Mouse (Mus musculus) spleen, postnatal 14 days (tissue): ENCODE results near the gene Gm17622.

Experiments used
- DNase-seq, 2 experiments: peaks; one replicate each; pipeline ENCODE4 v3.0.0; 2021 to 2022; ENCODE audit warnings: low spot score in 2 of 2

The Gm17622 gene

DNA sequence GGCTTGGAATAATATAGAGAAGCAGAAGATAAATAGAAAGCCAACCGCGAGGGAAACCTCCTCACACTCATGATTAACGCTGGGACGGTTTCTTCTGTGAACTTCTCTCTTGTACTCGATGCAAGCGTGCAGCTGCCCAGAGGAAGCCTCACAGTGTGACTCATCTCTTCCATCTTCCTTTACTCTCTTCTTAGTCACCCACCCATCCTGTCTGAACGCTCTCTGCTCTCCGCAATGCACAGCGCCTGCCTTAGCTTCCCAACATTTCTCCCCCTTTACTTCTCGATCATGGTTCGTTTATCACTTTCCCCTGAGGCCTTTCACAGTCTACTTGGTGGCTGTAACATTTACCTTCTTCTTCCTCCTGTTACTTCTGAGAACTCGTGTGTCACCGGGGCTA, 20.1 kb downstream of the Gm17622 start:
- DNase-seq = no peak

DNA sequence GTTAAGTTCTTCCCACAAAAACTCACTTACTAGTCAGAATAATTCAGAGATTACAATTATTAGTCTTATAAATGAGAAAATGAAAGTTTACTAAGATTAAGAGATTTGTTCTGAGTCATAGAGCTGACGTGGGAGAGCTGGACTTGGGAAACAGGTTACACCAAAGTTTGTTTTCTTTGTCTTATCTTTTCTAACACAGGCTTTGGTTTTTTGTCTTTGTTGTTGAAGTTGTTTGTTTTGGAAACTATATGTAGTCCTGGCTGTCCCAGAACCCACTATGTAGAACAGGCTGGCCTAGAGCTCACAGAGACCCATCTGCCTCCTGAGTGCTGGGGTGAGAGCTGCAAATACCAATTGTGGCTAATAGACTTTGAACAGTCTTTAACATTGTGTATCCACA, 20.7 kb downstream of the Gm17622 start:
- DNase-seq = no peak

DNA sequence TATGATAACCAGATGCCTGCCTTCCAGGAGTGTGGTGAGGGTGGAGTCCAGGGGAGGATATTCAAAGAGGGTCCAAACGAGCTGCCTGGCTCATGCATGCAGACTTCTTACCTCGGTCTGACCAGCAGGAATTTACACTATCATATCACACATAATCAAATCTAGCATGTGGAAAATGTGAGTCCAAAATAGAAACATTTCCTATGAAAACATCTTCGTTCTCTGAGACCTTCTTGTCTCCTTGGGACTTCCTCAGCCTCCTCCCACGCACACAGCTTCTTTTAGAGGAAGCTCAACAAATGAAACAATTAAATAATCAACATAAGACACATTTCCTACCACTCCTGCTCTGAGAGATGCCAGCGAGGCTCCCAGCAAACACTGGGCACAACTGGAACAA, 21.4 kb downstream of the Gm17622 start:
- no peak for DNase-seq

DNA sequence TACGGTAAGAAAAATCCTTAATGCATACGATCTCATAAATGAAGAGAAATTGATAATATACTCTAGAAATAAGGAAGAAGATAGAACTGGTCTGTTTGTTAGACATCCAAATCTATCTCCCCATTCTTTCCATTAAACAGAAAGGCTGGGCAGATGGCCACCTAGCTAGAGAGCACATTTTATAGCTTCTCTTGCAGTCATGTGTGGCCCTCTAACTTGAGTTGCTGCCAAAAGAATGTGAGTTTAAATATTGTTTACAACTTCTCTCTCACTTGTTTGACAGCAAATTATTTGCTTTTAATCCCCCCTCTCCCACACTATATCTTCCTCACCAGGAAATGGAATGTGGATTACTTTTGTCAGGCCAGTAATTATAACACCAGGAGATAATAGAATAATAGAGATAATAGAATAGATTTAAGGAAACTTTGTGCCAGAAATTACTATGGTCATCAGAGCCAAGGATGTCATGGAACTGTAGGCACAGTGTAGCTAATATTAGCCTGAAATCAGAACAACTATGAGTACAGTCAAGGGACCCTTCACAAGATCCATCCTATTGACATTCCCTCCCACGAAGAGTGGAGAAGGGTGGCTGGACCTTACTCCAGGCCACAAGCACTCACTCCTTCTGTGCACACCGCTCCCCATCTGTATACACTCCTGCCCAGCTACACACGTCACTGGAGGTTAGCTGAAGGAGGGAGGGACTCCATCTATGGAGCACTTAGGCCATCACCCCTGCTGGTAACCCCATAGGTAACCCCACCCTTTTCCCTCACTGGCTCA, 23.8 kb downstream of the Gm17622 start:
- DNase-seq = no peak

DNA sequence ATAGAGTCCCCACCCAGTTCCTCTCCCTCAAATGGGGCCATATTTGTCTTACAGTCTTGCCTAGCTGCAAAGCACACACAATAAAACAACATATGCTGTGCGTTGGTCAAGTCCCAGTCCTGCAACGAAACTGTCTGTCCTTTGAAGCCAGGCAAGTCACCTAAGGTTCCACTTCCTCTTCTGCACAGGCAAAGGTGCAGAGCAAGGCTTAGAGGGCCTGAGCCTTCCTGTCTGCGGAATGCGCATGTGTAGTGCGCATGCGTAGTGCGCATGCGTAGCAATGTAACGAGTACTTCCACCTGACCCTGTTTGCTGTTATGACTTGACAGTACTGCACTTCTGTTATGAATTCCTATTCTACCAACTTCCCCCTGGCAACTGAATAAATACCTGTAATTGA, 25.7 kb downstream of the Gm17622 start:
- no peak for DNase-seq

DNA sequence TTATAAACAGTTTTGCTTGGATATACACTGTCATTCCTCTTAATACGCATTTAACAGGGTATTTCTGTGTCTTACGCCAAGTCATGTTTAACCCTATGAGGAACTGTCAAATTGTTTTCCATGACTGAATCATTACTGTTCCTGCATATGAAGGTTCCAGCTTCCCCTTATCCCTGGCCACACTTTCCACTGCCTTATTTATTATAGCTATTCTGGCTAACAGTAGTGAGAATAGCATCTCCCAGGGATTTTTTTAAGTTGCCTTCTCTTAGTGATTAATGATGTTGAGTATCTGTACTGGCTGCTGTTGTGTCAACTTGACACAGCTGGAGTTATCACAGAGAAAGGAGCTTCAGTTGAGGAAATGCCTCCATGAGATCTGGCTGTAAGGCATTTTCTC, 26.8 kb downstream of the Gm17622 start:
- no peak for DNase-seq

DNA sequence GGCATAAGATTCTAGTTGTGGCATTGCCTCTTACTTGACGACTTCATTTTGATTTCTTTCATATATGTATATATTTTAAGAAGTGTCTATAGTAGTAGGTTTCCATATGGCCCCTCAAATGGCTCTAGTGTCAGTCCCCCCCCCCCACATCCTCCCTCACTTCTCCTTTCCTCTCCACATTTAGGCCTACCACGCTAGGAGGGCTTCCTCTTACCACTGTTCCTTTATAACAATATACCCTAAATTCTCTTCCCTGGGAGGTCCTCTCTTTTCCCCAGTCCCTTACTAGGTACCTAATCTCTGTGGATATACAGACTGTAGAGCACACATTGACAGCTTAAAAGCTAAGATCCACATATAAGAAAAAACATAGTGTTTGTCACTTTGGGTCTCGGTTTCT, 30.8 kb downstream of the Gm17622 start:
- DNase-seq = no peak

DNA sequence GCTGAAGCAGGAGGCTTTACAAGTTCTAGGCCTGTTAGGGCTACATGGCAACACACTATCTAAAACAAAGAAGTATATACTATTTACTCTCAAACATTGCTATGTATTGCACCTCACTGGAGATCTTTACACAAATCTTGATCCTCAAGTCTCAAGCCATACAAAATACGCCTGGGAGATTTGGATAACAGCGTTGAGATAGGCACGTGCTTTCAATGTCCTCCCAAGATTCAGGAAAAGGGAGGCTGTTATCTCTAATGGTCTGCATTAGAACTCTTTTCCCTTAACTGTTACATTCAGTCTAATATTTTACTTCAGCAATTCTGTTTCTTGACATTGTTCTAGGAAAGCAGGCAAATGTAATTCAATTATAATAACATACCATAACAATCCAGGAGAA, 36.5 kb downstream of the Gm17622 start:
- no peak for DNase-seq

DNA sequence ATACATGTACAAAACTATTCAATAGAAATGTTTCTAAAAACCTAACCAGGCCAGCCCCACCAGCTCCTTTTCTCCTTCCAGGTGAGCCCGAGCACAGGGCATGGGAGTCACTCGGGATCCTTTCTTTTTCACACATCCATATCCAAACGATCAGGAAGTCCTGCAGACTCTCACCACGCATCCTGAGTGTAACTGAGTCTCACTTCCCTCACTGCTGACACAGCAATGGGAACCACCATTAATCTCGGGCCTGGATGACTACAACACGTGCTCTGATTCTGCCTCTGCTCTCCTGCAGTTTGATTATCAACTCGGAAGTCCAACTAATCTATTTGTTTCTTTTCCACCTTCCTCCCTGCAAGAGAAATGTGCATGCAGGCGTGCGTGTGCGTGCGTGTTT, 37.3 kb downstream of the Gm17622 start:
- no peak for DNase-seq

DNA sequence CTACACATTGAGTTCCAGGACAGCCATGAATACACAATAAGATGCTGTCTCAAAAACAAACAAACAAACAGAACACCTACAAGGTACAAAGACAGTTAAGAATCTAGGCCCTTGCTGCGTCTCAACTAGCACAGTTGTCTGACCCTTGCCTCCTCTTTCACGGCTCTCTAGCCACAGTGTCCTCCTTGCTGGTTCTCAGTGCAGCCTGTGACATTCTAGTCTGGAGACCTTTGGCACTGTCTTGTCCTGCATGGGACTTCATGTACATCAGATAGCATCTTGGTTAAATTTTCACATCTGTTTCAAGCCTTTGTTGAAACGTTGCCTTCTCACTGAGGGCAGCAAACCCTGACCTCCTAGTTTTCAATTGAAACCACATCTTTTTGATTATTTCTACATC, 38.2 kb downstream of the Gm17622 start:
- DNase-seq = no peak

DNA sequence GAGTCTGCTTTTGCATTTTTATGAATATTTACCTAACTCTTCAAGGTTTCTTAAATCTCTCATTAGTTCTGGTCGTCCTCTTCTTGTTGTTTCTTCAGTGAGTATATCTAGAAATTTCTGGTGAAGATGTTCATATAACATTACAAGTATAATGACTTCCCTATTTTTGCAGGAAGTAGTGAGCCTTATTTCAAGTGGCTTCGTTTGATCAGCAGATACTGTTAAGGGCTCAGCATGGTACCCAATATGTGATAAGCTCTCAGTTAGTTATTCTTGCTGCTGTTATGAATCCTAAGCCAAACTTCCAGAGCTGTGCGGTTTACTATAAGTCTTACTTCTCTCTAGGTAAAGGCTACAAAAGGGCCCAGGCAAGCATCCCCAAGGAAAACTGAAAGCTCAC, 39.0 kb downstream of the Gm17622 start:
- DNase-seq = no peak

DNA sequence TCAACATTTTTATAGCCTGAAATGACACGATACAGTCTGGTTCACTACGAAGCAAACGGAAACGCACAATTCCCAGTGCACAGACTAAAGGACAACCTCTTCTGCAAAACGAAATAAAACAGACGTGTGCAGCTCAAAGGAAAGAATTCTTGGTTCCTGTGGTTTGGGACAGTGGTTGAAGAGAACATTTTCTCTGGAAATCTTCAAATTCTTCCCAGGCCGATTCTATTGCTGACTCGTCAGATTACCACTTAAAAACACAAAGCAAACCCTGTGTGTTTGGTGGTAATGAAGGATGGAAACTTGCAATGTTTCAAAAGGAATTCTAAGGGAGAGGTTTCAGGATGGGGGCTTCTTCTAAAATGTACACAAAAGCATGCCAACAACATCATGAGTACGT, 39.5 kb downstream of the Gm17622 start:
- no peak for DNase-seq

DNA sequence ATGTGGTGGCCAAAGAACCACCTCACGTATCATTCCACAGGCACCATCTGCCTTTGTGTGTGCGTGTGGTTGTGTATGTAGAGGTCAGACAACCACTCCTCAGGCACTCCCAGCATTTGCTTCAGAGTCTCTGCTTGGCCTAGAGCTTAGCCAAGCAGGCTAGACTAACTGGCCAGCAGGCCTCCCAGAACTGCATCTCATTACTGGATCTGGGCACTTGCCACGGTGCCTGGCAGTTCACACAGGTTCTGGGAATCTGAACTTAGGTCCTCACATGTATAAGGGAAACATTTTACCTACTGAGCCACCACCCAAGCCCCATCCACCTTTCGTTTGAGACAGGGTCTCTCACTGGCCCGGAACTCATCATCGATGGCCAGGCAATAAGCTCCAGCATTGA, 41.6 kb downstream of the Gm17622 start:
- DNase-seq = no peak

DNA sequence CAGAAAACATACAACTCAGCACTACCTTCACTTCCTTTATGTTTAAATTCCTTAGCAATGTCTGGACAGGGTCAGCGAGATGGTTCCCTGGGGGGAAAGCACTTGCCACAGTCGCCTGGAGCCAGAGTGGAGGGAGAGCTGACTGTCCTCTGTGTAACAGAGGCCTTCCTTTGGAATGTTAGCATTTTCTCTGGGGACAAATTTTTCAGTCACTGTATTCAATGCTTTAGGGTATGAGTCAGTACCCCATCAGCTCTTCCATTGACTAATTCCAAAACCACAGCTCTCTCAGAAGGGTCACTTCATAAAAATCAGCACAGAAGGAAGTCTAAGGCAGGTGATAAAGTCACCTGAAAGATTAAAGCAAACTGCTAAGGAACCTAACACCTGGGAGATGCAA, 43.2 kb downstream of the Gm17622 start:
- no peak for DNase-seq

DNA sequence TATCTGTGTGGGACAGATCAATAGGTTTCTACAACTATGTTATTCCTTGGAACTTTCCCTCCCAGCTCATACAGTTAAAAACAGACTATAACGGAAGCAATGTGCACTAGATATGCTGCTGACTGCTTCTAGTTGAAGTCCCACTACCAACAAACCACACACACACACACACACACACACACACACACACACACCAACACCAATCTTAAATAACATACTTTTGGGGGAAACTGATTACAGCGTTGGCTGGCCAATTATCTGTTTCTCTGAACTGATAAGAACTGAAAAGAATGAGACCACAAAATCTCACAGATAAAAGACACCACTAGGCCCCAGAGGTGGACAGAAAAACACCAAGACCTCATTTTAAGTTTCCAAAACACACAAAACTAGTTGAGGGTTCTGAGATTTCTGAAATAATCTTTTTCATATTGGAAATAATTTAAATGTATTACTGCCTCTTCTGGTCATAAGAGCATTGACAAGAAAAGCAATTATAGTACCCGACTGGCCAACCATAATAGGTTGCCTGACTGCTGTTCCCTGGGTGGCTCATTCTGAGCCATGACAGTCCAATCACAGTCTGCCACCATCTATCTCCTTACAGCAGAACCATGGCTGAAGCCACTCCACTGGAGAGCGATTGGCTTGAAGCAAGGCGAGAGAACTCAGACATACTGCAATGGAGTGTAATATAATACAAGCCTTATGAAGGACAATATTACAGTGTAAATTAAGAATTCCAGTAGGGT, 46.5 kb downstream of the Gm17622 start:
- DNase-seq = no peak

DNA sequence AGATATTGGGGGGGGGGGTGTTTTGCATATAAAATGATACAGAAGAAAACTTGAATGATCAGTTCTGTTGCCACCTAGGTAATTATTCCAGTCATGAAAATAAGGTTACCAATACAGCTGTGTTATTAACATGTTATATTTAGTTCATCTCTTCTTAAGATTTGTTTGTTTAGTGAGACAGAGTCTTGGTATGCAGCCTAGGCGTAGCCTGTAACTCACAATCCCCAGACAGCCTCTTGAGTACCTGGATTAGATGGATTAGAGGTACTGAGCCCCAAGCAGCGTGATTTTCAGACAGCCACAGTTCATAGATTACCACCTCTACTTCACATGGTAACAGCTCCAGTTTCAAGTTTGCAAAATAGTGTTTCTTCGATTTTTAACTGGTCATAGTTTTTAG, 47.6 kb downstream of the Gm17622 start:
- no peak for DNase-seq
